Mouse (Mus musculus) small intestine, adult 2 months (tissue): ENCODE measurements at regions not wholly inside any gene's neighbourhood (a gene's known extent, or its start where the extent isn't known, plus 50 kb on each side); places are given as distances from the start of the nearest gene placed in this dataset.

Source experiments
- H3K27ac ChIP-seq: fragments of 200-500 bp; 2 replicates; pipeline ENCODE4 v1.5.1; 2012; ENCODE audit warnings: low read depth, low read length, control low read depth, inconsistent platforms; ENCODE audit not compliant: insufficient read depth
- H3K27me3 ChIP-seq: fragments of 200-500 bp; 2 replicates; pipeline ENCODE4 v1.6.1; 2012; ENCODE audit warnings: mild to moderate bottlenecking, moderate library complexity, low read length, inconsistent platforms; ENCODE audit not compliant: control insufficient read depth, insufficient read depth
- H3K36me3 ChIP-seq: fragments of 200-500 bp; 2 replicates; pipeline ENCODE4 v1.6.1; 2012; ENCODE audit warnings: mild to moderate bottlenecking, low read length, control low read depth, inconsistent platforms; ENCODE audit not compliant: control insufficient read depth, insufficient read depth
- H3K4me1 ChIP-seq: fragments of 200-500 bp; 2 replicates; pipeline ENCODE4 v1.6.1; 2012; ENCODE audit warnings: low read length, inconsistent platforms, mixed read lengths; ENCODE audit not compliant: control insufficient read depth, insufficient read depth, insufficient read length
- H3K4me3 ChIP-seq: fragments of 200-500 bp; 2 replicates; pipeline ENCODE4 v1.5.1; 2012; ENCODE audit warnings: low read depth, mild to moderate bottlenecking, control low read depth, inconsistent platforms, low read length, moderate library complexity
- CTCF ChIP-seq: fragments of 200-500 bp; IDR thresholded peaks from 2 replicates; pipeline ENCODE4 v1.5.1; 2012; ENCODE audit warnings: low read depth, mild to moderate bottlenecking, control low read depth, inconsistent platforms, low read length, moderate library complexity, mixed read lengths; ENCODE audit not compliant: insufficient replicate concordance, insufficient read length; ENCODE audit errors: extremely low read depth
- POLR2A ChIP-seq: fragments of 200-500 bp; IDR thresholded peaks from 2 replicates; pipeline ENCODE4 v1.6.1; 2012; ENCODE audit warnings: low read depth, mild to moderate bottlenecking, control low read depth, inconsistent platforms, low read length, moderate library complexity
- WGBS: fragments of 180-500 bp; shearing (Covaris S2); methylation state at CpG from one replicate; pipeline ENCODE4 v1.1.7; 2018; 5-methylcytosine and 5-hydroxymethylcytosine counted together

- no peak for TF ChIP-seq POLR2A
- no peak for TF ChIP-seq CTCF
- H3K36me3 ChIP-seq, result no peaks in the 10 kb centered on the region
- 53% methylated on average over 1 of the region's 1 CpGs for WGBS
- H3K27ac ChIP-seq, result no peak overlapping the region
- no peaks in the 10 kb centered on the region for H3K27me3 ChIP-seq
- H3K4me3 ChIP-seq, result no peak overlapping the region
- no peaks in the 10 kb centered on the region for H3K4me1 ChIP-seq
These were observed 335.7 kb upstream of the Chrm3 start for GRCm38 (mm10) chr13:10696181-10696977.

GRCm38 (mm10) chr13:10691307-10691706, 330.7 kb upstream of the Chrm3 start:
- 88% methylated on average over 2 of the region's 2 CpGs for WGBS
- H3K27ac ChIP-seq, result no peak overlapping the region
- no peaks in the 10 kb centered on the region for H3K4me1 ChIP-seq
- no peak overlapping the region for H3K4me3 ChIP-seq
- TF ChIP-seq CTCF (no peak), POLR2A (no peak)
- no peaks in the 10 kb centered on the region for H3K36me3 ChIP-seq
- no peaks in the 10 kb centered on the region for H3K27me3 ChIP-seq

DNA sequence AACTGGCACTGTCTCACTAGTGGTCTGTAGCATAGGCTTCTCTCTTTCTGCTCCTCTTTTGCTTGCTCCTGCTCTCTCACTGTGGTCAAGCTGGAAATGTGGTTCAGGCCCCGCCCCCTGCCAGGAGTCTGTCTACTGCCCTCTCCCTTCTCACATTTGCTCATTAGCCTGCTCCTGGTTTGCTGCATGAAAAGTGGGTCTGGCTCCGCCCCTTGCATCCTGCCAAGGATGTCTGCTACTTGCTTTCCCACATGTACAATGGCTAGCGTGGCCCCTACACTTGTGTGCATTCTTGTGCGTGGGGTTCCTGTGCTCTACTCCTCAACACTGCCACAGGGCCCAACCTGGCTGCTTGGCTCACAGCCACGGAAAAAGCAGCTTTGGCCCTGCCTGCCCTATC, 326.7 kb upstream of the Chrm3 start:
- H3K4me1 ChIP-seq, result no peaks in the 10 kb centered on the region
- H3K36me3 ChIP-seq, result no peaks in the 10 kb centered on the region
- no peak overlapping the region for H3K4me3 ChIP-seq
- 72% methylated on average over 5 of the region's 5 CpGs for WGBS
- no peak overlapping the region for H3K27ac ChIP-seq
- TF ChIP-seq POLR2A, result no peak
- TF ChIP-seq CTCF, result no peak
- H3K27me3 ChIP-seq, result no peaks in the 10 kb centered on the region

DNA sequence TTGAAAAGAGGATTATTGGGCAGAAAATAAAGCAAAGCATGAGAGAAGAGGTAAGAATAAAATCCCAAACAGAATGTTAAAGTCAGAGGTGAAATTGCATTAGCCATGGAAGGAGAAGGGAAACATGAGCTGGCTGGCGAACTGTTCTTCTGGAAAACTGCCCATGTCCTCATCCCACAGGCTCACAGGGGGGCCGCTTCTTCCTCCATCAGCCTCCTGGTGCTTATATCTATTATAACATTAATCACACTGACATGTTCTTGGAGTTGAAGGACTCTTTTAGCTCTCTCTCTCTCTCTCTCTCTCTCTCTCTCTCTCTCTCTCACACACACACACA, 293.4 kb upstream of the Chrm3 start:
- no peaks in the 10 kb centered on the region for H3K36me3 ChIP-seq
- no peaks in the 10 kb centered on the region for H3K27me3 ChIP-seq
- TF ChIP-seq CTCF, result no peak
- TF ChIP-seq POLR2A, result no peak
- no peak overlapping the region; the same call in 1 of the 2 replicates for H3K27ac ChIP-seq
- 57% methylated on average over 2 of the region's 2 CpGs for WGBS
- H3K4me3 ChIP-seq, result no peak overlapping the region
- H3K4me1 ChIP-seq, result no peaks in the 10 kb centered on the region

- H3K4me1 ChIP-seq, result no peaks in the 10 kb centered on the region
- TF ChIP-seq POLR2A (no peak), CTCF (no peak)
- no peaks in the 10 kb centered on the region for H3K27me3 ChIP-seq
- WGBS, result 66% methylated on average over 9 of the region's 9 CpGs
- H3K36me3 ChIP-seq, result no peaks in the 10 kb centered on the region
- H3K27ac ChIP-seq, result no peak overlapping the region; the same call in 1 of the 2 replicates
- H3K4me3 ChIP-seq, result no peak overlapping the region
These were observed 292.9 kb upstream of the Chrm3 start for GRCm38 (mm10) chr13:10653376-10654085.

DNA sequence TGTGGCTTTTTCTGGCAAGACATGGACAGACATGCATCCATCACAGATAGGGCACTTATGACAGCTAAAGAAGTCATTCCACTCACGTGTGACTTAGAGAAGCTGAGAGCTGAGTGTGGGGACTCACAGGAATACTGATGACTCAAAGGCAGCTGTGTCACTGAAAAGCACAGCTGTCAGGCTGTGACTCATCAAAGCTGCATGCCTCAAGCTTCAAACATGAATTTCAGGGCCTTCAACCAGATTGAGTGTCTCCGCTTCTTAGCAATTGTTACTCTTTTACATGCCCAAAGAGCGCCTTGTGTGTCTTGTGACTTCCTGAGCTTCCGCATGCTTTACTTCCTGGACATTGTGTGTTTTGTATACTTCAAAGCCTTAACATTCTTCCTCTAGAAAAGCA, 276.2 kb upstream of the Chrm3 start:
- TF ChIP-seq POLR2A (no peak), CTCF (no peak)
- Histone ChIP-seq H3K4me1 (no peaks in the 10 kb centered on the region), H3K27me3 (no peaks in the 10 kb centered on the region), H3K27ac (no peak overlapping the region), H3K36me3 (no peaks in the 10 kb centered on the region), H3K4me3 (no peak overlapping the region)
- 78% methylated on average over 4 of the region's 4 CpGs for WGBS

GRCm38 (mm10) chr13:10630467-10630866, 269.8 kb upstream of the Chrm3 start:
- no peaks in the 10 kb centered on the region for H3K36me3 ChIP-seq
- H3K27ac ChIP-seq, result no peak overlapping the region
- no peak for TF ChIP-seq POLR2A
- no peak for TF ChIP-seq CTCF
- 50% methylated on average over 2 of the region's 2 CpGs for WGBS
- H3K4me1 ChIP-seq, result no peaks in the 10 kb centered on the region
- no peak overlapping the region for H3K4me3 ChIP-seq
- no peaks in the 10 kb centered on the region for H3K27me3 ChIP-seq
